Mouse (Mus musculus) mature B cell (primary cell): Measurements from ENCODE around the gene Gm8082.
"Not testable (repeated sequence)": the region's sequence is repeated elsewhere in the genome, so short reads cannot be mapped to it uniquely, and the experiment has no call there.

Experiments used
- in situ Hi-C: fragments of 300-500 bp; cut with MboI; formaldehyde crosslinking; loops from 2 replicates; pipeline ENCODE4 v1.14.3; 2019

Gene Gm8082

GRCm38 (mm10) chr14:42993524-42993923, at the start of gene Gm8082:
TSS of gene Gm8082 (minus strand) at chr14:42993624.
- in situ Hi-C loops = not testable (repeated sequence)

- in situ Hi-C loops = not testable (repeated sequence)
Observed at GRCm38 (mm10) chr14:43015528-43015927, 22.1 kb upstream of the Gm8082 start, which contains the start of gene Gm10376. TSS of gene Gm10376 (minus strand) at chr14:43015628.
